ENCODE assay signal across 19 mouse cellular contexts in the genomic region with DNA sequence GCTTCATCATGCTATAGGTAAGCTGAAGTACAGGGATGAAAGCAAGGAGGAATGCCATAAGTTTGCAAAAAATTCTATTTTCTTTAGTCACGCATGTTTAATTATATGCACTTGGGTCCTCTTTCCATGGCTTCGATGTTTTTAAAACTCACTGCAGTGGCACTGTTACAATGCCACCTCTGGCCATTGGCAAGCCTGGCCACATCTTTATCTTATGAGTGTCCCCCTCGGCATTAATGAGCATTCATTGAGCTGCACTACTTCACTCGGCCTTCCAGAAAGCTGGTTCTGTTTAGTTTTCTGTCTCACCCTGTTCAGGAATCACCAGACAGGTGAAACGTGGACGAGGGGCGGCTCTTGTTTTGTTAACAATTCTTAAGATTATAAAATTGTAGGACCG.
A peak's percentile ranks its signal among the peaks of the same experiment; 100 is the strongest.
DNase-seq lines count a peak whose midpoint lies in the region; ATAC-seq lines count a peak whose summit lies in the region.
"Had no signal": no experiment of that assay in that cellular context is flagged by ENCODE, and none has a peak within 500 bp of the region (broad histone marks: within the 10 kb centered on the region; RNA-seq: fewer than 3 reads in every experiment).

No protein-coding gene starts in this region.

- peaks cover 35% of the 10 kb centered on the region for H3K4me1 ChIP-seq in forebrain, embryonic 12.5 days
- H3K4me1 ChIP-seq in forebrain, embryonic 15.5 days: peaks cover 26% of the 10 kb centered on the region
- peaks cover 27% of the 10 kb centered on the region for H3K4me1 ChIP-seq in midbrain, embryonic 11.5 days (ENCODE audit: control insufficient read depth, insufficient read depth, low read length)
- H3K4me1 ChIP-seq in midbrain, embryonic 16.5 days (ENCODE audit: control insufficient read depth, insufficient read depth, low read length): no peaks in the 10 kb centered on the region
- H3K4me1 ChIP-seq in midbrain, embryonic 13.5 days (replicated peaks): peaks cover 27% of the 10 kb centered on the region
- H3K4me1 ChIP-seq in neural tube, embryonic 15.5 days: 0 out of 2 replicates have a peak, but pooled peaks cover 4% of the 10 kb centered on the region

- no peak overlapping the region for H3K4me2 ChIP-seq in forebrain, embryonic 12.5 days
- no peak overlapping the region for H3K4me2 ChIP-seq in forebrain, embryonic 15.5 days (replicated peaks)
- H3K4me2 ChIP-seq in midbrain, embryonic 11.5 days: no peak overlapping the region
- H3K4me2 ChIP-seq in midbrain, embryonic 16.5 days (ENCODE audit: low read length): no peak overlapping the region
- H3K4me2 ChIP-seq in midbrain, embryonic 13.5 days (replicated peaks): no peak overlapping the region
- H3K4me2 ChIP-seq in neural tube, embryonic 15.5 days: no peak overlapping the region

- no peaks in the 10 kb centered on the region for H3K9me3 ChIP-seq in forebrain, embryonic 12.5 days
- no peaks in the 10 kb centered on the region for H3K9me3 ChIP-seq in forebrain, embryonic 15.5 days
- no peaks in the 10 kb centered on the region for H3K9me3 ChIP-seq in midbrain, embryonic 11.5 days (ENCODE audit: control insufficient read depth, low read length)
- no peaks in the 10 kb centered on the region for H3K9me3 ChIP-seq in midbrain, embryonic 16.5 days (replicated peaks; ENCODE audit: control insufficient read depth, low read length, poor library complexity, severe bottlenecking)
- no peaks in the 10 kb centered on the region for H3K9me3 ChIP-seq in midbrain, embryonic 13.5 days
- H3K9me3 ChIP-seq in neural tube, embryonic 15.5 days (replicated peaks): no peaks in the 10 kb centered on the region

- H3K36me3 ChIP-seq in forebrain, embryonic 12.5 days (replicated peaks): no peaks in the 10 kb centered on the region
- no peaks in the 10 kb centered on the region for H3K36me3 ChIP-seq in forebrain, embryonic 15.5 days
- H3K36me3 ChIP-seq in midbrain, embryonic 11.5 days (ENCODE audit: control insufficient read depth, insufficient read depth, low read length): no peaks in the 10 kb centered on the region
- no peaks in the 10 kb centered on the region for H3K36me3 ChIP-seq in midbrain, embryonic 16.5 days (ENCODE audit: control insufficient read depth, insufficient read depth, low read length)
- no peaks in the 10 kb centered on the region for H3K36me3 ChIP-seq in midbrain, embryonic 13.5 days
- no peaks in the 10 kb centered on the region for H3K36me3 ChIP-seq in neural tube, embryonic 15.5 days

- H3K4me3 ChIP-seq in forebrain, embryonic 12.5 days (replicated peaks): no peak overlapping the region
- no peak overlapping the region for H3K4me3 ChIP-seq in forebrain, embryonic 15.5 days
- H3K4me3 ChIP-seq in midbrain, embryonic 11.5 days (ENCODE audit: low read depth, low read length): no peak overlapping the region
- H3K4me3 ChIP-seq in midbrain, embryonic 16.5 days (ENCODE audit: low read depth, low read length): no peak overlapping the region
- H3K4me3 ChIP-seq in midbrain, embryonic 13.5 days (replicated peaks): no peak overlapping the region
- no peak overlapping the region for H3K4me3 ChIP-seq in neural tube, embryonic 15.5 days (replicated peaks)

- peak overlapping the region; percentile 60 for H3K27ac ChIP-seq in forebrain, embryonic 12.5 days
- H3K27ac ChIP-seq in forebrain, embryonic 15.5 days (replicated peaks): no peak overlapping the region
- H3K27ac ChIP-seq in midbrain, embryonic 11.5 days (ENCODE audit: low read depth, low read length): no peak overlapping the region
- no peak overlapping the region for H3K27ac ChIP-seq in midbrain, embryonic 16.5 days (ENCODE audit: low read length)
- 0 out of 2 replicates have a peak overlapping the region, but pooled peaks have one; percentile 7 for H3K27ac ChIP-seq in midbrain, embryonic 13.5 days
- H3K27ac ChIP-seq in neural tube, embryonic 15.5 days (replicated peaks): no peak overlapping the region
- H3K27ac ChIP-seq: kidney, postnatal 0 days; stomach, postnatal 0 days had no signal

- H3K27me3 ChIP-seq in forebrain, embryonic 12.5 days: peaks cover 20% of the 10 kb centered on the region
- peaks cover 21% of the 10 kb centered on the region for H3K27me3 ChIP-seq in forebrain, embryonic 15.5 days
- no peaks in the 10 kb centered on the region for H3K27me3 ChIP-seq in midbrain, embryonic 11.5 days (ENCODE audit: control insufficient read depth, insufficient read depth, low read length)
- no peaks in the 10 kb centered on the region; the same call in 1 of the 2 replicates for H3K27me3 ChIP-seq in midbrain, embryonic 16.5 days (ENCODE audit: control insufficient read depth, insufficient read depth, low read depth, low read length)
- H3K27me3 ChIP-seq in midbrain, embryonic 13.5 days: peaks cover 4% of the 10 kb centered on the region
- H3K27me3 ChIP-seq in neural tube, embryonic 15.5 days (replicated peaks): peaks cover 5% of the 10 kb centered on the region; the same call in 1 of the 2 replicates

- no peak for ATAC-seq in forebrain, embryonic 12.5 days (ENCODE audit: low FRiP score)
- ATAC-seq in forebrain, embryonic 15.5 days (replicated peaks): no peak
- ATAC-seq in midbrain, embryonic 11.5 days (ENCODE audit: low FRiP score): no peak
- ATAC-seq in midbrain, embryonic 16.5 days: no peak
- ATAC-seq in midbrain, embryonic 13.5 days: no peak
- ATAC-seq in neural tube, embryonic 15.5 days (ENCODE audit: low FRiP score): no peak
- ATAC-seq: activated CD4-positive, CD25-positive, alpha-beta regulatory T cell, adult 4 months; liver, postnatal 0 days had no signal

- WGBS in forebrain, embryonic 12.5 days: 28% methylated on average over 8 of the region's 8 CpGs
- 24% methylated on average over 8 of the region's 8 CpGs for WGBS in forebrain, embryonic 15.5 days
- WGBS in midbrain, embryonic 11.5 days: 42% methylated on average over 8 of the region's 8 CpGs
- WGBS in midbrain, embryonic 16.5 days: 32% methylated on average over 8 of the region's 8 CpGs
- WGBS in midbrain, embryonic 13.5 days: 36% methylated on average over 8 of the region's 8 CpGs
- 41% methylated on average over 8 of the region's 8 CpGs for WGBS in neural tube, embryonic 15.5 days

- peak; percentile 85 for DNase-seq in midbrain, embryonic 11.5 days (ENCODE audit: low spot score, missing footprints)
- no peak for DNase-seq in kidney, postnatal 36 days
- DNase-seq: adrenal gland, adult 8-10 months; cerebellum, adult 18-20 months; gastrocnemius, postnatal 36 days; kidney, adult 18-20 months; liver, postnatal 0 days; lung, postnatal 10 days; right cerebral cortex, postnatal 14 days; thymus, adult 2 months; thymus, postnatal 4 days had no signal

- no peak overlapping the region for H3K9ac ChIP-seq in forebrain, embryonic 12.5 days
- H3K9ac ChIP-seq in forebrain, embryonic 15.5 days (replicated peaks): no peak overlapping the region
- no peak overlapping the region for H3K9ac ChIP-seq in midbrain, embryonic 11.5 days (ENCODE audit: low read length)
- no peak overlapping the region for H3K9ac ChIP-seq in midbrain, embryonic 16.5 days (ENCODE audit: low read depth, low read length)
- H3K9ac ChIP-seq in midbrain, embryonic 13.5 days (replicated peaks): no peak overlapping the region
- no peak overlapping the region for H3K9ac ChIP-seq in neural tube, embryonic 15.5 days (replicated peaks)
- H3K9ac ChIP-seq: liver, postnatal 0 days had no signal

Comparison
In these comparisons a context has a peak if more than half of its experiments do, and no peak if none do; other contexts are left out.
1. H3K27ac ChIP-seq: peak in forebrain, embryonic 12.5 days (single experiment) and midbrain, embryonic 13.5 days (single experiment); none in forebrain, embryonic 15.5 days (single experiment), midbrain, embryonic 11.5 days (single experiment), midbrain, embryonic 16.5 days (single experiment) and neural tube, embryonic 15.5 days (single experiment).